In genomic region chr1:118776594-118777441, GRCm38 (mm10) we compare ENCODE assay signal across 10 mouse cellular contexts.
A peak's percentile ranks its signal among the peaks of the same experiment; 100 is the strongest.
DNase-seq lines count a peak whose midpoint lies in the region; ATAC-seq and TF ChIP-seq lines count a peak whose summit lies in the region.
"Had no signal": no experiment of that assay in that cellular context is flagged by ENCODE, and none has a peak within 500 bp of the region (broad histone marks: within the 10 kb centered on the region; RNA-seq: fewer than 3 reads in every experiment).

No protein-coding gene starts in this region.

- no peak overlapping the region for H3K9ac ChIP-seq in hindbrain, embryonic 11.5 days (ENCODE audit: low read depth, low read length)
- no peak overlapping the region for H3K9ac ChIP-seq in midbrain, postnatal 0 days (replicated peaks; ENCODE audit: low read length, poor library complexity, severe bottlenecking)

- no peaks in the 10 kb centered on the region for H3K9me3 ChIP-seq in hindbrain, embryonic 11.5 days (ENCODE audit: control insufficient read depth, low read length)
- no peaks in the 10 kb centered on the region for H3K9me3 ChIP-seq in midbrain, postnatal 0 days (ENCODE audit: low read length)

- peak; percentile 59 to 69 for DNase-seq in kidney, postnatal 4 days
- no peak for DNase-seq in kidney, postnatal 36 days
- peak; percentile 38 for DNase-seq in brain, adult 2 months (ENCODE audit: low read depth, low spot score)
- DNase-seq in hindbrain, embryonic 11.5 days (ENCODE audit: low spot score), result peak; percentile 67
- peak; percentile 50 for DNase-seq in midbrain, postnatal 0 days (ENCODE audit: low spot score)
- DNase-seq in thymus, postnatal 10 days (ENCODE audit: low spot score in 2 of 2), result no peak
- no peak for DNase-seq in cerebellum, adult 11 months
- no peak for DNase-seq in adrenal gland, postnatal 36 days
- DNase-seq: cerebellum, adult 18-20 months; gastrocnemius, postnatal 14 days had no signal

- peak; percentile 19; the same call in 1 of the 2 replicates for TF ChIP-seq CTCF in midbrain, postnatal 0 days (IDR thresholded peaks at IDR 0.05)

- no peak overlapping the region for H3K4me2 ChIP-seq in hindbrain, embryonic 11.5 days (replicated peaks; ENCODE audit: low read depth, low read length)
- H3K4me2 ChIP-seq in midbrain, postnatal 0 days (ENCODE audit: low read depth, low read length, poor library complexity, severe bottlenecking), result no peak overlapping the region

- WGBS in hindbrain, embryonic 11.5 days, result 27% methylated on average over 10 of the region's 10 CpGs
- WGBS in midbrain, postnatal 0 days, result 35% methylated on average over 10 of the region's 10 CpGs

- H3K4me1 ChIP-seq in hindbrain, embryonic 11.5 days (replicated peaks; ENCODE audit: control insufficient read depth, insufficient read depth, low read length), result peaks cover 3% of the 10 kb centered on the region; the same call in 1 of the 2 replicates
- 0 out of 2 replicates have a peak, but pooled peaks cover 3% of the 10 kb centered on the region for H3K4me1 ChIP-seq in midbrain, postnatal 0 days (ENCODE audit: insufficient read depth, low read length)

- no peaks in the 10 kb centered on the region for H3K27me3 ChIP-seq in hindbrain, embryonic 11.5 days (ENCODE audit: control insufficient read depth, insufficient read depth, low read length)
- H3K27me3 ChIP-seq in midbrain, postnatal 0 days (ENCODE audit: insufficient read depth, low read length), result no peaks in the 10 kb centered on the region

- peak; percentile 93 for ATAC-seq in hindbrain, embryonic 11.5 days (ENCODE audit: low FRiP score)
- peak; percentile 73 for ATAC-seq in midbrain, postnatal 0 days (ENCODE audit: low FRiP score)

- H3K27ac ChIP-seq in hindbrain, embryonic 11.5 days (ENCODE audit: low read depth, low read length), result peak overlapping the region; percentile 19; the same call in 1 of the 2 replicates
- peak overlapping the region; percentile 12; the same call in 1 of the 2 replicates for H3K27ac ChIP-seq in midbrain, postnatal 0 days (ENCODE audit: low read depth, low read length)

- H3K4me3 ChIP-seq in hindbrain, embryonic 11.5 days (ENCODE audit: low read depth, low read length), result no peak overlapping the region
- H3K4me3 ChIP-seq in midbrain, postnatal 0 days (ENCODE audit: low read depth, low read length), result no peak overlapping the region

- no peaks in the 10 kb centered on the region for H3K36me3 ChIP-seq in hindbrain, embryonic 11.5 days (ENCODE audit: control insufficient read depth, insufficient read depth, low read length)
- H3K36me3 ChIP-seq in midbrain, postnatal 0 days (ENCODE audit: insufficient read depth, low read length), result no peaks in the 10 kb centered on the region

Comparison
In these comparisons a context has a peak if more than half of its experiments do, and no peak if none do; other contexts are left out.
1. DNase-seq: peak in kidney, postnatal 4 days (2 of 2), brain, adult 2 months (single experiment), hindbrain, embryonic 11.5 days (single experiment) and midbrain, postnatal 0 days (single experiment); none in kidney, postnatal 36 days (0 of 2), thymus, postnatal 10 days (0 of 2), cerebellum, adult 11 months (single experiment) and adrenal gland, postnatal 36 days (0 of 2).